Mouse (Mus musculus) liver, embryonic 14.5 days (tissue): ENCODE data around the gene Tmc8.

Experiments used
- CTCF ChIP-seq: IDR thresholded peaks from 2 replicates; pipeline ENCODE4 v1.5.1; 2016; ENCODE audit warnings: antibody characterized with exemption, low read depth, control low read depth
- EP300 ChIP-seq: IDR thresholded peaks from 2 replicates; pipeline ENCODE4 v1.6.1; 2016; ENCODE audit warnings: antibody characterized with exemption, low read depth

GRCm38 (mm10) chr11:117764319-117764718 lies 17.6 kb upstream of the Tmc8 start:
- TF ChIP-seq EP300 (no peak), CTCF (no peak)
